Comparison of ENCODE assay signal across 10 mouse cellular contexts in the genomic region with DNA sequence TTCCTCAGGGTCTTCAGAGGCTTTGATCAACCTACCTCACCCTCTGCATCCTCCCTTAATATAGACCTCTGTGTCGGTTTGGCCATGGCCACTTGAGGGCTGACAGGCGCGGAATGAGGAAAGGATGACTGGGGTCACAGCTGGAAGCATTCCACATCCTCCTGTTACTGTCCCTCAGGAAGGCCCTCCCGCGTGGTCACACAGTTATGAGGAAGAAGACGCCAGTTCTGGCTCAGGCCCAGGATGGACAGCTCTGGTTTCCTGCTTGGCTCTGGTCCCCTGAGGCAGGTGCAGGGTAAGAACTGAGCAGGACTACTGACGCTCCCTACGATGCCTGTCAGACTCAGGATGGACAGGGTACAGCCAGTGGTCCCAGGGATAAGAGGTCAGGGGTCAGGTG. TPM values are rescaled to one million over a fixed set of nuclear protein-coding genes. Genes with fewer than 3 reads are reported as not detected.
DNase-seq lines count a peak whose midpoint lies in the region; ATAC-seq and TF ChIP-seq lines count a peak whose summit lies in the region.
"Had no signal": no experiment of that assay in that cellular context is flagged by ENCODE, and none has a peak within 500 bp of the region (broad histone marks: within the 10 kb centered on the region; RNA-seq: fewer than 3 reads in every experiment).

No protein-coding gene starts in this region.

- no peak for ATAC-seq in midbrain, embryonic 11.5 days (ENCODE audit: low FRiP score)
- ATAC-seq in midbrain, postnatal 0 days (ENCODE audit: low FRiP score) = no peak
- no peak for ATAC-seq in forebrain, embryonic 13.5 days
- ATAC-seq: intestine, embryonic 15.5 days; Patski had no signal

- H3K9me3 ChIP-seq in midbrain, embryonic 11.5 days (ENCODE audit: control insufficient read depth, low read length) = no peaks in the 10 kb centered on the region
- H3K9me3 ChIP-seq in midbrain, postnatal 0 days (ENCODE audit: low read length) = no peaks in the 10 kb centered on the region
- H3K9me3 ChIP-seq in forebrain, embryonic 13.5 days (replicated peaks) = no peaks in the 10 kb centered on the region
- H3K9me3 ChIP-seq: intestine, embryonic 15.5 days had no signal

- H3K9ac ChIP-seq in midbrain, embryonic 11.5 days (ENCODE audit: low read length) = no peak overlapping the region
- no peak overlapping the region for H3K9ac ChIP-seq in midbrain, postnatal 0 days (replicated peaks; ENCODE audit: low read length, poor library complexity, severe bottlenecking)
- H3K9ac ChIP-seq in forebrain, embryonic 13.5 days = no peak overlapping the region
- H3K9ac ChIP-seq: intestine, embryonic 15.5 days had no signal

- H3K4me1 ChIP-seq in midbrain, embryonic 11.5 days (ENCODE audit: control insufficient read depth, insufficient read depth, low read length) = peaks cover 11% of the 10 kb centered on the region
- H3K4me1 ChIP-seq in midbrain, postnatal 0 days (ENCODE audit: insufficient read depth, low read length) = peaks cover 16% of the 10 kb centered on the region
- peaks cover 32% of the 10 kb centered on the region for H3K4me1 ChIP-seq in forebrain, embryonic 13.5 days

- 61% methylated on average over 8 of the region's 8 CpGs for WGBS in midbrain, embryonic 11.5 days
- 46% methylated on average over 8 of the region's 8 CpGs for WGBS in midbrain, postnatal 0 days
- WGBS in forebrain, embryonic 13.5 days = 79% methylated on average over 8 of the region's 8 CpGs

- no peaks in the 10 kb centered on the region for H3K36me3 ChIP-seq in midbrain, embryonic 11.5 days (ENCODE audit: control insufficient read depth, insufficient read depth, low read length)
- no peaks in the 10 kb centered on the region for H3K36me3 ChIP-seq in midbrain, postnatal 0 days (ENCODE audit: insufficient read depth, low read length)
- H3K36me3 ChIP-seq in forebrain, embryonic 13.5 days (ENCODE audit: poor library complexity, severe bottlenecking) = no peaks in the 10 kb centered on the region
- H3K36me3 ChIP-seq: intestine, embryonic 15.5 days had no signal

- DNase-seq in midbrain, embryonic 11.5 days (ENCODE audit: low spot score, missing footprints) = peak; percentile 72
- DNase-seq in midbrain, postnatal 0 days (ENCODE audit: low spot score) = no peak
- peak; percentile 81 for DNase-seq in gastrocnemius, postnatal 14 days
- DNase-seq in heart, postnatal 14 days = peak; percentile 66 to 69
- peak; percentile 30 for DNase-seq in mesoderm, embryonic 11.5 days (ENCODE audit: low read depth, low spot score)
- no peak for DNase-seq in spleen, adult 12 weeks (ENCODE audit: low spot score)

- H3K27ac ChIP-seq in midbrain, embryonic 11.5 days (ENCODE audit: low read depth, low read length) = no peak overlapping the region
- H3K27ac ChIP-seq in midbrain, postnatal 0 days (ENCODE audit: low read depth, low read length) = no peak overlapping the region
- no peak overlapping the region for H3K27ac ChIP-seq in forebrain, embryonic 13.5 days
- H3K27ac ChIP-seq: intestine, embryonic 15.5 days had no signal

- no peak overlapping the region for H3K4me3 ChIP-seq in midbrain, embryonic 11.5 days (ENCODE audit: low read depth, low read length)
- H3K4me3 ChIP-seq in midbrain, postnatal 0 days (ENCODE audit: low read depth, low read length) = no peak overlapping the region
- no peak overlapping the region for H3K4me3 ChIP-seq in forebrain, embryonic 13.5 days
- H3K4me3 ChIP-seq: intestine, embryonic 15.5 days had no signal

- intact Hi-C loops in gastrocnemius, postnatal 14 days (cut with DNase I; ENCODE audit: low total_unique reads) = no loop called here
- intact Hi-C loops in heart, postnatal 14 days (cut with DNase I) = loop anchor here (5.0 kb wide), 1 partner anchor 62 kb away; no protein-coding TSS in a partner anchor

- no peaks in the 10 kb centered on the region for H3K27me3 ChIP-seq in midbrain, embryonic 11.5 days (ENCODE audit: control insufficient read depth, insufficient read depth, low read length)
- H3K27me3 ChIP-seq in midbrain, postnatal 0 days (ENCODE audit: insufficient read depth, low read length) = no peaks in the 10 kb centered on the region
- H3K27me3 ChIP-seq in forebrain, embryonic 13.5 days = no peaks in the 10 kb centered on the region
- H3K27me3 ChIP-seq: intestine, embryonic 15.5 days; Patski had no signal

- no peak for TF ChIP-seq CTCF in midbrain, postnatal 0 days (IDR thresholded peaks at IDR 0.05)

- no peak overlapping the region for H3K4me2 ChIP-seq in midbrain, embryonic 11.5 days
- H3K4me2 ChIP-seq in midbrain, postnatal 0 days (ENCODE audit: low read depth, low read length, poor library complexity, severe bottlenecking) = no peak overlapping the region
- no peak overlapping the region for H3K4me2 ChIP-seq in forebrain, embryonic 13.5 days
- H3K4me2 ChIP-seq: intestine, embryonic 15.5 days had no signal

RNA-seq across cellular contexts. Expression of a gene that starts 1.3 kb away (rescaled TPM):
- 1.4 TPM in 2 replicates for polyA plus RNA-seq in midbrain, embryonic 11.5 days (2014; fragmentation: Nextera tagmentation; extraction: Ambion mirVana)
- total RNA-seq in midbrain, postnatal 0 days (2014; rRNA removed) = 0.71 TPM in 1 of 2 replicates, not detected in the other
- 0.71 and 1.5 TPM in 2 replicates for polyA plus RNA-seq in midbrain, postnatal 0 days (2015; fragmentation: Nextera tagmentation; extraction: Ambion mirVana)
- under 1 TPM; 0.16 to 0.39 TPM for total RNA-seq in gastrocnemius, postnatal 14 days (2021)
- total RNA-seq in heart, postnatal 14 days (2021) = not detected
- polyA plus RNA-seq in forebrain, embryonic 13.5 days (2015; fragmentation: Nextera tagmentation; extraction: Ambion mirVana) = 1.3 and 1.7 TPM in 2 replicates
- polyA plus RNA-seq: liver, embryonic 16.5 days had no signal

RNA-seq across cellular contexts. Expression of a gene that starts 11.7 kb away (rescaled TPM):
- polyA plus RNA-seq in midbrain, embryonic 11.5 days (2014; fragmentation: Nextera tagmentation; extraction: Ambion mirVana) = 2,965 and 3,081 TPM in 2 replicates
- 2,534 and 2,842 TPM in 2 replicates for total RNA-seq in midbrain, postnatal 0 days (2014; rRNA removed)
- polyA plus RNA-seq in midbrain, postnatal 0 days (2015; fragmentation: Nextera tagmentation; extraction: Ambion mirVana) = 3,992 and 4,056 TPM in 2 replicates
- total RNA-seq in gastrocnemius, postnatal 14 days (2021) = 100 to 1,000 TPM; 308 to 391 TPM
- 100 to 1,000 TPM; 451 to 520 TPM for total RNA-seq in heart, postnatal 14 days (2021)
- polyA plus RNA-seq in forebrain, embryonic 13.5 days (2015; fragmentation: Nextera tagmentation; extraction: Ambion mirVana) = 3,229 and 3,555 TPM in 2 replicates

RNA-seq across cellular contexts. Expression of a gene that starts 18.5 kb away (rescaled TPM):
- polyA plus RNA-seq in midbrain, embryonic 11.5 days (2014; fragmentation: Nextera tagmentation; extraction: Ambion mirVana) = 25.3 and 29.2 TPM in 2 replicates
- total RNA-seq in midbrain, postnatal 0 days (2014; rRNA removed) = 165 and 180 TPM in 2 replicates
- polyA plus RNA-seq in midbrain, postnatal 0 days (2015; fragmentation: Nextera tagmentation; extraction: Ambion mirVana) = 109 and 114 TPM in 2 replicates
- total RNA-seq in gastrocnemius, postnatal 14 days (2021) = 10 to 100 TPM; 11.2 to 16.0 TPM
- total RNA-seq in heart, postnatal 14 days (2021) = 10 to 100 TPM; 19.0 to 19.6 TPM
- polyA plus RNA-seq in forebrain, embryonic 13.5 days (2015; fragmentation: Nextera tagmentation; extraction: Ambion mirVana) = 51.0 and 63.1 TPM in 2 replicates

Comparison
In these comparisons a context has a peak if more than half of its experiments do, and no peak if none do; other contexts are left out.
1. DNase-seq: peak in midbrain, embryonic 11.5 days (single experiment), gastrocnemius, postnatal 14 days (single experiment), heart, postnatal 14 days (2 of 2) and mesoderm, embryonic 11.5 days (single experiment); none in midbrain, postnatal 0 days (single experiment) and spleen, adult 12 weeks (single experiment).